Mouse (Mus musculus) kidney, postnatal 0 days (tissue): ENCODE measurements around the gene Hepacam. TPM values are rescaled to one million over a fixed set of nuclear protein-coding genes. Genes with fewer than 3 reads are reported as not detected.

Source experiments
- ATAC-seq: fragments of 200-750 bp; cut with Nextera tagmentation; replicated peaks from 2 replicates; pipeline ENCODE4 v1.8.0; 2017; ENCODE audit warnings: low read depth, moderate number of reproducible peaks, moderate TSS enrichment, moderate library complexity; ENCODE audit not compliant: low FRiP score
- DNase-seq: peaks from one replicate; pipeline ENCODE4 v3.0.0-alpha.2; 2016; ENCODE audit warnings: low spot score
- H3K27ac ChIP-seq: fragments of 300-500 bp; sonication (generic); 2 replicates; pipeline ENCODE4 v1.5.1; 2014; ENCODE audit warnings: mild to moderate bottlenecking
- H3K27me3 ChIP-seq: fragments of 300-500 bp; sonication (generic); 2 replicates; pipeline ENCODE4 v1.6.1; 2014; ENCODE audit warnings: low read length, mixed read lengths; ENCODE audit not compliant: insufficient read depth
- H3K36me3 ChIP-seq: fragments of 300-500 bp; sonication (generic); 2 replicates; pipeline ENCODE4 v1.6.1; 2014; ENCODE audit warnings: low read length, mixed read lengths; ENCODE audit not compliant: insufficient read depth
- H3K4me1 ChIP-seq: fragments of 300-500 bp; sonication (generic); replicated peaks from 2 replicates; pipeline ENCODE4 v1.6.1; 2014; ENCODE audit warnings: antibody characterized with exemption, low read length, mixed read lengths; ENCODE audit not compliant: insufficient read depth
- H3K4me2 ChIP-seq: fragments of 300-500 bp; sonication (generic); 2 replicates; pipeline ENCODE4 v1.6.1; 2014; ENCODE audit warnings: mild to moderate bottlenecking, low read length, moderate library complexity, mixed read lengths
- H3K4me3 ChIP-seq: fragments of 300-500 bp; sonication (generic); replicated peaks from 2 replicates; pipeline ENCODE4 v1.5.1; 2014; ENCODE audit warnings: low read depth, low read length
- H3K9ac ChIP-seq: fragments of 300-500 bp; sonication (generic); 2 replicates; pipeline ENCODE4 v1.6.1; 2014; ENCODE audit warnings: low read depth, low read length
- H3K9me3 ChIP-seq: fragments of 300-500 bp; sonication (generic); replicated peaks from 2 replicates; pipeline ENCODE4 v1.6.1; 2016; ENCODE audit warnings: low read length, inconsistent platforms, mixed read lengths
- CTCF ChIP-seq: IDR thresholded peaks from 2 replicates; pipeline ENCODE4 v1.5.1; 2016; ENCODE audit warnings: antibody characterized with exemption, low read depth, mild to moderate bottlenecking, moderate library complexity
- WGBS: fragments of 180-500 bp; shearing (Covaris S2); extraction: QIAGEN DNeasy Blood & Tissue Kit; methylation state at CpG from one replicate; pipeline ENCODE4 v1.1.7; 2014; 5-methylcytosine and 5-hydroxymethylcytosine counted together
- polyA plus RNA-seq: library from polyadenylated mRNA; unstranded; fragments of >200 nt; fragmentation: Nextera tagmentation; extraction: Ambion mirVana; gene quantifications from 2 replicates; pipeline ENCODE4 v1.2.1, GENCODE M21; 2015

Gene Hepacam
- polyA plus RNA-seq, 1 experiment from 2014 or later: 0.16 TPM

- no peak overlapping the region for H3K4me3 ChIP-seq
- DNase-seq (no peak), ATAC-seq (no peak)
- H3K27me3 ChIP-seq: peaks cover 53% of the 10 kb centered on the region
- no peak overlapping the region for H3K4me2 ChIP-seq
- whole genome bisulfite sequencing: 6% methylated on average over 4 of the region's 4 CpGs
- H3K4me1 ChIP-seq: peaks cover 4% of the 10 kb centered on the region; the same call in 1 of the 2 replicates
- H3K9me3 ChIP-seq: no peaks in the 10 kb centered on the region
- H3K36me3 ChIP-seq: no peaks in the 10 kb centered on the region
- no peak overlapping the region for H3K27ac ChIP-seq
- TF ChIP-seq CTCF: no peak
- H3K9ac ChIP-seq: no peak overlapping the region
These were observed 68.5 kb downstream of the Hepacam start for GRCm38 (mm10) chr9:37435616-37436015.

Other genes starting within 250 kb of the Hepacam start
- 6.0 and 8.2 TPM in 2 replicates for gene Pknox2, start 219.9 kb upstream of the Hepacam start, polyA plus RNA-seq
- 15.5 and 15.7 TPM in 2 replicates for gene Tmem218, start 159.1 kb upstream of the Hepacam start, polyA plus RNA-seq
- 1.3 and 1.5 TPM in 2 replicates for gene Slc37a2, start 111.6 kb upstream of the Hepacam start, polyA plus RNA-seq
- gene Ccdc15, start 18.9 kb upstream of the Hepacam start, polyA plus RNA-seq: 4.8 TPM in 2 replicates
- 17.5 and 19.4 TPM in 2 replicates for gene Robo4, start 34.5 kb downstream of the Hepacam start, polyA plus RNA-seq
- gene Robo3, start 65.9 kb downstream of the Hepacam start, polyA plus RNA-seq: 0.25 and 0.51 TPM in 2 replicates
- gene Msantd2, start 122.0 kb downstream of the Hepacam start, polyA plus RNA-seq: 15.1 and 16.9 TPM in 2 replicates
- gene Esam, start 160.7 kb downstream of the Hepacam start, polyA plus RNA-seq: 68.5 and 70.7 TPM in 2 replicates
- gene Vsig2, start 171.9 kb downstream of the Hepacam start, polyA plus RNA-seq: 4.2 and 5.5 TPM in 2 replicates
- gene Nrgn, start 185.6 kb downstream of the Hepacam start, polyA plus RNA-seq: 3.3 and 3.6 TPM in 2 replicates
- gene Siae, start 188.3 kb downstream of the Hepacam start, polyA plus RNA-seq: 10.2 and 10.6 TPM in 2 replicates
- gene Spa17, start 246.4 kb downstream of the Hepacam start, polyA plus RNA-seq: 10.7 and 12.3 TPM in 2 replicates